Mouse (Mus musculus) adrenal gland, postnatal 4 days (tissue): ENCODE results near the gene Col6a4. TPM values are rescaled to one million over a fixed set of nuclear protein-coding genes. Genes with fewer than 3 reads are reported as not detected.

Source experiments
- DNase-seq, 2 experiments: peaks; one replicate each; pipeline ENCODE4 v3.0.0; 2021 to 2022; ENCODE audit warnings: low spot score in 2 of 2, mixed read lengths in 2 of 2
- total RNA-seq, 2 experiments: library from RNA; stranded (reverse); gene quantifications; 2 replicates each; pipeline ENCODE4 v1.2.3; 2021

Gene Col6a4
- total RNA-seq, 2 experiments from 2014 or later: 0.51 to 1.4 TPM

GRCm38 (mm10) chr9:105970901-105971300, 125.7 kb downstream of the Col6a4 start:
- no peak for DNase-seq

GRCm38 (mm10) chr9:105967976-105968375, 128.6 kb downstream of the Col6a4 start:
- DNase-seq: no peak

GRCm38 (mm10) chr9:105960533-105960932, 136.1 kb downstream of the Col6a4 start, which contains the start of gene Col6a5:
Gene Col6a5 (minus strand): TSS chr9:105960643.
- peak in 1 of 2 experiments; percentile 18 for DNase-seq

GRCm38 (mm10) chr9:105959116-105959515, 137.5 kb downstream of the Col6a4 start:
- no peak for DNase-seq

GRCm38 (mm10) chr9:105949755-105950154, 146.8 kb downstream of the Col6a4 start:
- DNase-seq: no peak

GRCm38 (mm10) chr9:105947577-105947976, 149.0 kb downstream of the Col6a4 start:
- no peak for DNase-seq

Other genes starting within 250 kb of the Col6a4 start
- 1 to 10 TPM; 5.5 to 6.4 TPM for gene Col6a5, start 136.1 kb downstream of the Col6a4 start, total RNA-seq
- gene Glyctk, start 61.4 kb upstream of the Col6a4 start, total RNA-seq: 10 to 100 TPM in 1 of 2 experiments, 1 to 10 TPM in 1; 8.4 to 14.2 TPM
- 100 to 1,000 TPM in 1 of 2 experiments, 10 to 100 TPM in 1; 98.9 to 105 TPM for gene Wdr82, start 74.1 kb upstream of the Col6a4 start, total RNA-seq
- gene Ppm1m, start 103.0 kb upstream of the Col6a4 start, total RNA-seq: 10 to 100 TPM; 76.7 to 77.5 TPM
- gene Twf2, start 106.3 kb upstream of the Col6a4 start, total RNA-seq: 10 to 100 TPM; 62.5 to 63.9 TPM
- 1 to 10 TPM; 1.4 to 1.6 TPM for gene Tlr9, start 125.8 kb upstream of the Col6a4 start, total RNA-seq
- gene Alas1, start 151.9 kb upstream of the Col6a4 start, total RNA-seq: 100 to 1,000 TPM; 676 to 715 TPM
- gene Poc1a, start 184.3 kb upstream of the Col6a4 start, total RNA-seq: 10 to 100 TPM; 11.3 to 11.6 TPM